Mouse (Mus musculus) forebrain, embryonic 14.5 days (tissue): Measurements from ENCODE around the gene Ripk1. TPM values are rescaled to one million over a fixed set of nuclear protein-coding genes. Genes with fewer than 3 reads are reported as not detected.

ENCODE experiments used
- ATAC-seq: fragments of 200-750 bp; cut with Nextera tagmentation; 2 replicates; pipeline ENCODE4 v1.8.0; 2017; ENCODE audit warnings: mild to moderate bottlenecking, moderate library complexity
- DNase-seq: peaks from one replicate; pipeline ENCODE4 v3.0.0-alpha.2; 2015; ENCODE audit warnings: low spot score
- H3K27ac ChIP-seq: fragments of 300-500 bp; sonication (generic); 2 replicates; pipeline ENCODE4 v1.5.1; 2014; ENCODE audit warnings: low read depth, mild to moderate bottlenecking, control low read depth, low read length, moderate library complexity
- H3K27me3 ChIP-seq: fragments of 300-500 bp; sonication (generic); replicated peaks from 2 replicates; pipeline ENCODE4 v1.6.1; 2014; ENCODE audit warnings: low read length, control low read depth, mixed read lengths; ENCODE audit not compliant: control insufficient read depth, insufficient read depth
- H3K36me3 ChIP-seq: fragments of 300-500 bp; sonication (generic); 2 replicates; pipeline ENCODE4 v1.6.1; 2014; ENCODE audit warnings: low read length, control low read depth; ENCODE audit not compliant: control insufficient read depth, insufficient read depth
- H3K4me1 ChIP-seq: fragments of 300-500 bp; sonication (generic); 2 replicates; pipeline ENCODE4 v1.6.1; 2014; ENCODE audit warnings: antibody characterized with exemption, low read length, control low read depth; ENCODE audit not compliant: control insufficient read depth, insufficient read depth
- H3K4me2 ChIP-seq: fragments of 300-500 bp; sonication (generic); 2 replicates; pipeline ENCODE4 v1.6.1; 2014; ENCODE audit warnings: mild to moderate bottlenecking, control low read depth, low read length
- H3K4me3 ChIP-seq: fragments of 300-500 bp; sonication (generic); 2 replicates; pipeline ENCODE4 v1.5.1; 2014; ENCODE audit warnings: low read depth, low read length, control low read depth
- H3K9ac ChIP-seq: fragments of 300-500 bp; sonication (generic); 2 replicates; pipeline ENCODE4 v1.6.1; 2014; ENCODE audit warnings: mild to moderate bottlenecking, low read length, control low read depth, moderate library complexity
- H3K9me3 ChIP-seq: fragments of 300-500 bp; sonication (generic); replicated peaks from 2 replicates; pipeline ENCODE4 v1.6.1; 2016; ENCODE audit warnings: low read length, control low read depth, mixed read lengths; ENCODE audit not compliant: control insufficient read depth
- whole genome bisulfite sequencing: fragments of 180-500 bp; shearing (Covaris S2); extraction: QIAGEN DNeasy Blood & Tissue Kit; methylation state at CpG from one replicate; pipeline ENCODE4 v1.1.7; 2014; 5-methylcytosine and 5-hydroxymethylcytosine counted together
- polyA plus RNA-seq: library from polyadenylated mRNA; unstranded; fragments of >200 nt; fragmentation: Nextera tagmentation; extraction: Ambion mirVana; gene quantifications from 2 replicates; pipeline ENCODE4 v1.2.1, GENCODE M21; 2014

The Ripk1 gene
- polyA plus RNA-seq, 1 experiment from 2014 or later, result 5.7 TPM

GRCm38 (mm10) chr13:34035424-34035823, 33.3 kb downstream of the Ripk1 start:
- Histone ChIP-seq H3K27ac (no peak overlapping the region), H3K9ac (no peak overlapping the region), H3K36me3 (peaks cover 14% of the 10 kb centered on the region), H3K4me3 (no peak overlapping the region), H3K4me2 (no peak overlapping the region), H3K9me3 (no peaks in the 10 kb centered on the region), H3K27me3 (no peaks in the 10 kb centered on the region), H3K4me1 (peaks cover 13% of the 10 kb centered on the region)
- ATAC-seq (no peak), DNase-seq (no peak)
- 83% methylated on average over 3 of the region's 3 CpGs for WGBS

GRCm38 (mm10) chr13:34036726-34037125, 34.6 kb downstream of the Ripk1 start:
- peak overlapping the region; percentile 93; the same call in 1 of the 2 replicates for H3K9ac ChIP-seq
- 84% methylated on average over 5 of the region's 5 CpGs for WGBS
- H3K4me1 ChIP-seq, result peaks cover 13% of the 10 kb centered on the region
- no peak for ATAC-seq
- H3K9me3 ChIP-seq, result no peaks in the 10 kb centered on the region
- no peaks in the 10 kb centered on the region for H3K27me3 ChIP-seq
- peaks cover 10% of the 10 kb centered on the region; the same call in 1 of the 2 replicates for H3K36me3 ChIP-seq
- H3K27ac ChIP-seq, result no peak overlapping the region
- H3K4me3 ChIP-seq, result no peak overlapping the region
- H3K4me2 ChIP-seq, result no peak overlapping the region
- no peak for DNase-seq

- Histone ChIP-seq H3K4me3 (peak within 1 kb of the TSS; percentile 74), H3K9ac (peak within 1 kb of the TSS; percentile 93), H3K27ac (peak within 1 kb of the TSS; percentile 75), H3K4me1 (peaks cover 13% of the 10 kb centered on the region), H3K9me3 (no peaks in the 10 kb centered on the region), H3K27me3 (no peaks in the 10 kb centered on the region), H3K4me2 (peak within 1 kb of the TSS; percentile 83), H3K36me3 (peaks cover 10% of the 10 kb centered on the region; the same call in 1 of the 2 replicates)
- ATAC-seq, result peak; percentile 98
- DNase-seq, result peak; percentile 98
- under 1% methylated on average over 37 of the region's 37 CpGs for WGBS
Measured at GRCm38 (mm10) chr13:34037172-34038055, 35.3 kb downstream of the Ripk1 start, which contains the start of gene Bphl. Gene Bphl (plus strand): TSS chr13:34037597.

GRCm38 (mm10) chr13:34038056-34038432, 35.9 kb downstream of the Ripk1 start:
- DNase-seq, result no peak
- H3K9ac ChIP-seq, result peak overlapping the region; percentile 93

GRCm38 (mm10) chr13:34038901-34039341, 36.8 kb downstream of the Ripk1 start:
- H3K27ac ChIP-seq, result no peak overlapping the region; the same call in 1 of the 2 replicates
- 34% methylated on average over 8 of the region's 8 CpGs for WGBS
- no peak for ATAC-seq
- peak overlapping the region; percentile 49 for H3K9ac ChIP-seq
- 0 out of 2 replicates have a peak, but pooled peaks cover 2% of the 10 kb centered on the region for H3K36me3 ChIP-seq
- no peaks in the 10 kb centered on the region for H3K27me3 ChIP-seq
- H3K4me2 ChIP-seq, result peak overlapping the region; percentile 83
- peak overlapping the region; percentile 74; the same call in 1 of the 2 replicates for H3K4me3 ChIP-seq
- H3K9me3 ChIP-seq, result no peaks in the 10 kb centered on the region
- no peak for DNase-seq
- H3K4me1 ChIP-seq, result peaks cover 13% of the 10 kb centered on the region

More at GRCm38 (mm10) chr13:34038056-34038432, 35.9 kb downstream of the Ripk1 start:
- ATAC-seq, result peak; percentile 4
- H3K4me3 ChIP-seq, result peak overlapping the region; percentile 74
- WGBS, result 30% methylated on average over 5 of the region's 5 CpGs
- 0 out of 2 replicates have a peak, but pooled peaks cover 7% of the 10 kb centered on the region for H3K36me3 ChIP-seq
- H3K27ac ChIP-seq, result peak overlapping the region; percentile 27; the same call in 1 of the 2 replicates
- no peaks in the 10 kb centered on the region for H3K9me3 ChIP-seq
- H3K4me2 ChIP-seq, result peak overlapping the region; percentile 83
- no peaks in the 10 kb centered on the region for H3K27me3 ChIP-seq
- peaks cover 13% of the 10 kb centered on the region for H3K4me1 ChIP-seq

GRCm38 (mm10) chr13:34040091-34040490, 37.9 kb downstream of the Ripk1 start:
- 89% methylated on average over 3 of the region's 3 CpGs for WGBS
- Histone ChIP-seq H3K4me2 (no peak overlapping the region), H3K36me3 (0 out of 2 replicates have a peak, but pooled peaks cover 3% of the 10 kb centered on the region), H3K27ac (no peak overlapping the region), H3K4me3 (no peak overlapping the region), H3K9me3 (no peaks in the 10 kb centered on the region), H3K27me3 (no peaks in the 10 kb centered on the region), H3K9ac (no peak overlapping the region), H3K4me1 (peaks cover 13% of the 10 kb centered on the region)
- ATAC-seq (no peak), DNase-seq (no peak)

GRCm38 (mm10) chr13:34043716-34044393, 41.7 kb downstream of the Ripk1 start:
- ATAC-seq, result no peak
- Histone ChIP-seq H3K4me3 (no peak overlapping the region), H3K27ac (no peak overlapping the region), H3K27me3 (no peaks in the 10 kb centered on the region), H3K4me1 (peaks cover under 1% of the 10 kb centered on the region; the same call in 1 of the 2 replicates), H3K4me2 (no peak overlapping the region), H3K9ac (no peak overlapping the region), H3K36me3 (peaks cover 10% of the 10 kb centered on the region; the same call in 1 of the 2 replicates), H3K9me3 (no peaks in the 10 kb centered on the region)
- WGBS, result 82% methylated on average over 7 of the region's 7 CpGs
- no peak for DNase-seq

- Histone ChIP-seq H3K4me3 (no peak overlapping the region), H3K27me3 (no peaks in the 10 kb centered on the region), H3K27ac (no peak overlapping the region), H3K9ac (no peak overlapping the region), H3K9me3 (no peaks in the 10 kb centered on the region), H3K4me1 (no peaks in the 10 kb centered on the region), H3K4me2 (no peak overlapping the region), H3K36me3 (peaks cover 12% of the 10 kb centered on the region; the same call in 1 of the 2 replicates)
- ATAC-seq (0 out of 2 replicates have a peak, but pooled peaks have one; percentile 29), DNase-seq (no peak)
- 73% methylated on average over 5 of the region's 5 CpGs for WGBS
Measured at GRCm38 (mm10) chr13:34045511-34046249, 43.5 kb downstream of the Ripk1 start.
